Mouse (Mus musculus) embryonic facial prominence, embryonic 13.5 days (tissue): Measurements from ENCODE around the gene Serpina1a. TPM values are rescaled to one million over a fixed set of nuclear protein-coding genes. Genes with fewer than 3 reads are reported as not detected.
"Not testable (repeated sequence)": the region's sequence is repeated elsewhere in the genome, so short reads cannot be mapped to it uniquely, and the experiment has no call there.

Experiments used
- ATAC-seq: fragments of 200-750 bp; cut with Nextera tagmentation; 2 replicates; pipeline ENCODE4 v1.8.0; 2017; ENCODE audit warnings: low read depth; ENCODE audit not compliant: insufficient number of reproducible peaks, insufficient read depth, low FRiP score, low TSS enrichment
- H3K27ac ChIP-seq: fragments of 300-500 bp; sonication (generic); 2 replicates; pipeline ENCODE4 v1.5.1; 2015; ENCODE audit warnings: moderate library complexity, mild to moderate bottlenecking, inconsistent platforms
- H3K27me3 ChIP-seq: fragments of 300-500 bp; sonication (generic); 2 replicates; pipeline ENCODE4 v1.6.1; 2015; ENCODE audit warnings: mild to moderate bottlenecking, inconsistent platforms
- H3K36me3 ChIP-seq: fragments of 300-500 bp; sonication (generic); 2 replicates; pipeline ENCODE4 v1.6.1; 2015; ENCODE audit warnings: mild to moderate bottlenecking, inconsistent platforms
- H3K4me1 ChIP-seq: fragments of 300-500 bp; sonication (generic); 2 replicates; pipeline ENCODE4 v1.6.1; 2015; ENCODE audit warnings: inconsistent platforms
- H3K4me2 ChIP-seq: fragments of 300-500 bp; sonication (generic); 2 replicates; pipeline ENCODE4 v1.6.1; 2015; ENCODE audit warnings: moderate library complexity, mild to moderate bottlenecking, inconsistent platforms
- H3K4me3 ChIP-seq: fragments of 300-500 bp; sonication (generic); 2 replicates; pipeline ENCODE4 v1.5.1; 2015; ENCODE audit warnings: mild to moderate bottlenecking, inconsistent platforms
- H3K9ac ChIP-seq: fragments of 300-500 bp; sonication (generic); 2 replicates; pipeline ENCODE4 v1.6.1; 2015; ENCODE audit warnings: mild to moderate bottlenecking, inconsistent platforms
- H3K9me3 ChIP-seq: fragments of 300-500 bp; sonication (generic); 2 replicates; pipeline ENCODE4 v1.6.1; 2016; ENCODE audit warnings: inconsistent platforms
- WGBS: fragments of 180-500 bp; shearing (Covaris S2); methylation state at CpG from one replicate; pipeline ENCODE4 v1.1.7; 2015; ENCODE audit warnings: mixed read lengths; 5-methylcytosine and 5-hydroxymethylcytosine counted together
- polyA plus RNA-seq: library from polyadenylated mRNA; unstranded; fragments of >200 nt; fragmentation: Nextera tagmentation; extraction: Ambion mirVana; gene quantifications from 2 replicates; pipeline ENCODE4 v1.2.1, GENCODE M21; 2015

Gene Serpina1a
- polyA plus RNA-seq, 1 experiment from 2014 or later, result not detected

DNA sequence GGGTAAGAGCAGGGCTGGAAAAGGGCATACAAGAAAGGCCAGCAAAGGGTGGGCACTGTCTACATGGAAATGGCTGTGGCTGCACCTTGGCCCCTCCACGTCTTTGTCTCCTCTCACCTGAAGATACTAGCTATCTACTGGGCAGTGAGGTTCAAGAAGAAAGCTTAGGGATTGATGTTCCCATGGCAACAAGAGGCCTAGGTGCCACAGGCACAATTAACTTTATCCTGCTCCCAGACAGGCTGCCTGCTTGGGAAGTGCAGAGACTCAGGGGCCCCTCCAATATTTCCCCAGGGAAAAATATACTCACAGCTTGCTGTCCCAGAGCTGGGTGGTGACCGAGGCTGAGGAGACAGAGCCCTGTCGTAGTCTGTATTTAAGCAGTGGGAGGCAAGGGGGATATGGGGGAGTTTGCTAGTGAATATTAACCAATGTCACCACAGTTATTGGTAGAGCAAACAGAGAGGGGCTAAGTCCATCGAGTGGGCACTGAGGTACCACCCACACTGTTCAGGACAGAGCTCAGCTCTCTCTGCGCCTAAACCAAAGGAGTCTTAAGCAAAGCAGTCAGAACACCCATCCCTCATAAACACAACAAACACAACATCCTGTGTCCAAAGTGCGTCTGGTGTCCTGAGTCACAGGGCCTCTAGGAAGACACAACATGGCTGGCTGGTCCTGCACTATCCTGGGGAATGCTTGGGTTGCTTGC is 35.5 kb downstream of the Serpina1a start:
- H3K27ac ChIP-seq, H3K9ac ChIP-seq, H3K27me3 ChIP-seq, H3K4me3 ChIP-seq, H3K4me1 ChIP-seq, H3K4me2 ChIP-seq, H3K9me3 ChIP-seq, H3K36me3 ChIP-seq, ATAC-seq: not testable (repeated sequence)
- WGBS, result 83% methylated on average over 6 of the region's 6 CpGs

DNA sequence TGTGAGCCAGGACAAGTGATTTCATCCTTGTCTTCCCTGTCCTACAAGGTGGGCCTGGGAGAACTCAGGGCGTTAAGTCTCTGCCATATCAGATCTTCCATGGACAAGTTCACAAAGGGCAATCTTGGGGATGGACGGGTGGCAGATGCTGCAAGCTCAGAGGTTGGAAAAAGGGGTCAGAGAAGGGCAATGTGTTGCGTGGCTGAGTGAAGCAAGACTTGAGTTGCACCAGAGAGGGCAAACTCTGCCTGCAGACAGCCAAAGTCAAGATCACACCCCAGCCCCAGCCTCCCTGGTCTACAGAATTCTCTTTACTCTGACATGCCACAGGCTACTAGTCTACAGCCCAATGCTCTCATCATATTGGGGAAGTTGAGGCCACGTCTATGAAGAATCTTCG is 39.5 kb downstream of the Serpina1a start:
- H3K4me3 ChIP-seq, H3K9me3 ChIP-seq, H3K4me1 ChIP-seq, H3K27me3 ChIP-seq, ATAC-seq, H3K36me3 ChIP-seq, H3K4me2 ChIP-seq, H3K27ac ChIP-seq, H3K9ac ChIP-seq: not testable (repeated sequence)
- WGBS, result 70% methylated on average over 5 of the region's 5 CpGs

Other genes with a start within 250 kb of the Serpina1a start
- 0.10 and 0.47 TPM in 2 replicates for gene Serpina10, start 232.1 kb downstream of the Serpina1a start, polyA plus RNA-seq
- 13.0 TPM in 1 of 2 replicates, not detected in the other for gene Serpina6, start 206.3 kb downstream of the Serpina1a start, polyA plus RNA-seq
- gene Serpina16, start 187.4 kb downstream of the Serpina1a start, polyA plus RNA-seq, result not detected in 2 replicates
- not detected in 2 replicates for gene Serpina1f, start 168.0 kb downstream of the Serpina1a start, polyA plus RNA-seq
- gene Serpina1d, start 90.0 kb downstream of the Serpina1a start, polyA plus RNA-seq, result 2.8 TPM in 1 of 2 replicates, not detected in the other
- gene Serpina1b, start 33.2 kb downstream of the Serpina1a start, polyA plus RNA-seq, result 17.2 TPM in 1 of 2 replicates, not detected in the other
- gene Serpina1c, start 41.3 kb upstream of the Serpina1a start, polyA plus RNA-seq, result 6.9 TPM in 1 of 2 replicates, not detected in the other
- 6.1 TPM in 1 of 2 replicates, not detected in the other for gene Serpina1e, start 95.4 kb upstream of the Serpina1a start, polyA plus RNA-seq
- 0.23 TPM in 1 of 2 replicates, not detected in the other for gene Serpina11, start 126.4 kb upstream of the Serpina1a start, polyA plus RNA-seq
- gene Serpina9, start 150.2 kb upstream of the Serpina1a start, polyA plus RNA-seq, result 0.08 TPM in 1 of 2 replicates, not detected in the other
- not detected in 2 replicates for gene Serpina12, start 180.9 kb upstream of the Serpina1a start, polyA plus RNA-seq
- not detected in 2 replicates for gene Serpina5, start 237.6 kb upstream of the Serpina1a start, polyA plus RNA-seq
- not detected in 2 replicates for gene Serpina3a, start 249.2 kb upstream of the Serpina1a start, polyA plus RNA-seq